Mouse (Mus musculus) A20 (cell line): ENCODE measurements around the gene Grwd1.

Experiments
- DNase-seq: peaks from one replicate; pipeline ENCODE4 v3.0.0-alpha.2; 2011; ENCODE audit warnings: low read depth, low spot score

The Grwd1 gene

GRCm38 (mm10) chr7:45800001-45800400 is 30.7 kb downstream of the Grwd1 start:
- no peak for DNase-seq

- peak; percentile 13 for DNase-seq
Measured at GRCm38 (mm10) chr7:45798931-45799330, 31.8 kb downstream of the Grwd1 start.

GRCm38 (mm10) chr7:45798511-45798836 is 32.3 kb downstream of the Grwd1 start:
- peak; percentile 40 for DNase-seq

DNA sequence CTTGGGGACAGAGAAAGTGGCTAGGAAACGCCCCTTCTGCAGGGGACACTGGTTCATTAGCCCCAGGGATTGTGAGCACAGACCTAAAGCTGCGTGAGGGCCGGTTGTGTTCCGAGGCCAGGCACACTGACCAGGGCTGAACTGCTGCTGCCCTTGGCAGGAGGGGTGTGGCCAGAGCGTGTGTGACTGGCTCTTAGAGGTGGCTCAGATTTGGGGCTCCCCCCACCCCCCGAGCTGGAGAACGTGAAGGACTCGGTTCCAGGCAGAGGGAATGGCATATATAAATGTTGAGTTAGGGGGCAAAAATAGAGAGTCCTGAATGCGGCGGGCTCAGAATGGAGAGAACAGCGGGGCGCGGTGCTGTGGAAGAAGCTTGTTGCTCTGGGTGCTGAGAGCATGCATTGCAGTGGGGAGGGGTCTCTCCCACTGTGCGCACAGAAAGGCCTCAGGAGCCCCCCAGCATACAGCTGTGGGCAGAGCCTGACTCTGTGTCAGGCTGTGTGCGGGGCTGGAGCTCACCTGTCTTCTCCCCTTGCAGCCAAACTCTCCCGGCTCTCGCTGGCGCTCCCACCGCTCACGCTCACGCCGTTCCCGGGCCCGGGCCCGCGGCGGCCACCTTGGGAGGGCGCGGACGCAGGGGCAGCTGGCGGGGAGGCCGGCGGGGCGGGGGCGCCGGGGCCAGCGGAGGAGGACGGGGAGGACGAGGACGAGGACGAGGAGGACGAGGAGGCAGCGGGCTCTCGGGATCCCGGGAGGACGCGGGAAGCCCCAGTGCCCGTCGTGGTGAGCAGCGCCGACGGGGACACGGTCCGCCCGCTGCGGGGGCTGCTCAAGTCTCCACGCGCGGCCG is 32.9 kb downstream of the Grwd1 start:
- DNase-seq = no peak

GRCm38 (mm10) chr7:45796950-45797349 is 33.8 kb downstream of the Grwd1 start:
- DNase-seq = no peak

DNA sequence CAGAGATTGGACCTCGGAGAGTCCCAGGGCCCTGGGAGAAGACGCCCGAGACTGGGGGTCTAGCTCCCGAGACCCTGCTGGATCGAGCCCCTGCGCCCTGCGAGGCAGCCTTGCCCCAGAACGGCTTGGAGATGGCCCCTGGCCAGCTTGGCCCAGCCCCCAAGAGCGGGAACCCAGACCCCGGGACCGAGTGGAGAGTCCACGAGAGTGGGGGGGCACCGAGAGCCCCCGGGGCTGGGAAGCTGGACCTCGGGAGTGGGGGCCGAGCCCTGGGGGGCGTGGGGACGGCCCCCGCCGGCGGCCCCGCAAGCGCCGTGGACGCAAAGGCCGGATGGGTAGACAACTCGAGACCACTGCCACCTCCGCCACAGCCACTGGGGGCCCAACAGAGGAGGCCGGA is 35.8 kb downstream of the Grwd1 start:
- DNase-seq = no peak

DNA sequence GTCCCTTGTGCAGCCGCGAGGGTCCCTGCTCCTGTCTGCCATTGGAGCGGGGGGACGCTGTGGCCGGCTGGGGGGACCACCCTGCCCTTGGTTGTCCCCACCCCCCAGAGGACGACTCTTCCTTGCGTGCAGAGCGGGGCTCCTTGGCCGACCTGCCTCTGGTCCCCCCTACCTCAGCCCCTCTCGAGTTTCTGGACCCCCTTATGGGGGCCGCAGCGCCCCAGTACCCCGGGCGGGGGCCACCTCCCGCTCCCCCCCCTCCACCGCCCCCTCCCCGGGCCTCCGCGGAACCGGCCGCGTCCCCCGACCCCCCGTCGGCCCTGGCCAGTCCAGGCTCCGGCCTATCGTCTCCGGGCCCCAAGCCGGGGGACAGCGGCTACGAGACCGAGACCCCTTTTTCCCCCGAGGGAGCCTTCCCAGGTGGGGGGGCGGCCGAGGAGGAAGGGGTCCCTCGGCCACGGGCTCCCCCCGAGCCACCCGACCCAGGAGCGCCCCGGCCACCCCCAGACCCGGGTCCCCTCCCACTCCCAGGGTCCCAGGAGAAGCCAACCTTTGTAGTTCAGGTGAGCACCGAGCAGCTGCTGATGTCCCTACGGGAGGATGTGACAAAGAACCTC is 36.7 kb downstream of the Grwd1 start:
- DNase-seq = no peak

GRCm38 (mm10) chr7:45793240-45793639 is 37.5 kb downstream of the Grwd1 start:
- DNase-seq = no peak

DNA sequence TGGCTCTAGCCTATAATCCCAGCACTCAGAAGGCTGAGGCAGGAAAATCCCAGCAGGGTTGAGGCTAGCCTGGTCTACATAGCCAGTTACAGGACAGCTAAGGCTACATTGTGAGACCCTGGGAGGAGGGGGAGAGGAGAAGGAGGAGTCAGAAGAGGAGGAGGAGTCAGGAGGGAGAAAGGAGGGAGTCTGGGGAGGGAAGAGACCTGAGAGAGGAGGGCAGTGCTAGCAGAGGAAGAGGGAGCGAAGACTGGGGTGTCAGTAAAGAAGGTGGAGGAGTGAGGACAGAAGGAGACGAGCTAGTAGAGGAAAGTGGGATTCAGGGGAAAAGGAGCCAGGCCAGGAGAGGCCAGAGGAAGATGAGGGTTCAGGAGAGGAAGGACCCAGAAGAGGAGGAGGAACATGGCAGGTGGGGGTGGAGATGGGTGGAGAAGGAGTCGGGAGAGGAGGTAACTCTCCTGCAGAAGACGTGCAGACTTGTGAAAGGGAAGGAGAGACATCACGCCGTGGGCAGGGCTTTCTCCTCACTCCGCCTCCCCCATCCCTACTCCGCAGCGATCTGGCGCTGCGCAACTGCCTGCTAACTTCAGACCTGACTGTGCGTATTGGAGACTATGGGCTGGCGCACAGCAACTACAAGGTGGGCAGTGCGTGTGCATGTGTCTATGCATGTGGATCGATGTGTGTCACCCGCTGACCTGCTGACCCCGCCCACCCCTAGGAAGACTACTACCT is 38.8 kb downstream of the Grwd1 start:
- no peak for DNase-seq

- DNase-seq = no peak
Measured at GRCm38 (mm10) chr7:45790721-45791120, 40.0 kb downstream of the Grwd1 start.

- no peak for DNase-seq
Measured at GRCm38 (mm10) chr7:45787642-45788041, 43.1 kb downstream of the Grwd1 start.

DNA sequence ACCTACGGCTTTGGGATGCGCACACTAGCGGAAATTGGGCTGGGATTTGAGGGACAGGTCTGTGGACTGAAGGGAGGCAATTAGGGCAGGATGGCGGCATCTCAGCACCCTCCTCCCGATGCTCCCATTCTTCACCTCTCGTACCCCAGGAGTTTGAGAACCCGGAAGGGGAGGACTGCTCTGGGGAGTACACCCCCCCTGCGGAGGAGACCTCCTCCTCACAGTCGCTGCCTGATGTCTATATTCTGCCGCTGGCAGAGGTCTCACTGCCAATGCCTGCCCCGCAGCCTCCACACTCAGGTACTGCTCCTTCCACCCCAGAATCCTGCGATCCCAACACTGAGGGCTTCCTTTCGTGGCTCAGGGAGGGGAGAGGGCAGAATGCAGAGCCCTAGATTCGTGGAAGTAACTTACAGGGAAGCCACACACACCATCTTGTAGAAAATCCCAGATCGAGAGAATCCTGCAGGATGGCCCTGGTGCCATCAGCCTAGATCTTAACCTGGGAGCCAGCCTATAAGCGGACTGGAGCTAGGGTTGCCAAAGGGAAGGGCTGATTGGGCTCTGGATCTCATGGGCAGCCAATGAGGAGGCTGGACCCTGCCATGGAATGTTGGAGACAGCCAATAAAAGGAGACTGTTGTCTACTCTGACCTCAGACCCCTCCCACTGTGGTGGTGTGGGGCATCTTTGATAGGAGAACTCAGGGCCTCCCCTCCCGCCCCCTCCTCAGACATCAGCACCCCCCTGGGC is 43.9 kb downstream of the Grwd1 start:
- DNase-seq = no peak

DNA sequence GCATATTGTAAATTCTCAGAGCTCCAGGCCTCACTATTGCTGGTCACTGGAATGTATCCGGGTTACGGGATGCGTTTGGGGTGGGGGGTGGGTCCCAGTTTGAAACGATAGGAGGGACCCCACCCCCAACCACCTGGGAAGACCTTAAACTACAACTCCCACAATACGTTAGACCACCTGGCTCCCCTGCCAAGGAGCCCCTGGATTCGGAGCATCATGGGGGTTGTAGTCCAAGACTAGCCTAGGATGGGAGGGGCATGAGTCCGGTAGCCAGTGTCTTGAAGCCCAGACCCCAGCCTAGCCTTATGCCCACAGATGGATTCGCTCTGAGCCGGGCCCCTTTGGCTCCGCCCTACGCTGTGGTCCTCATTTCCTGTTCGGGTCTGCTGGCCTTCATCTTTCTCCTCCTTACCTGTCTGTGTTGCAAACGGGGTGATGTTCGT is 44.6 kb downstream of the Grwd1 start:
- DNase-seq = no peak

DNA sequence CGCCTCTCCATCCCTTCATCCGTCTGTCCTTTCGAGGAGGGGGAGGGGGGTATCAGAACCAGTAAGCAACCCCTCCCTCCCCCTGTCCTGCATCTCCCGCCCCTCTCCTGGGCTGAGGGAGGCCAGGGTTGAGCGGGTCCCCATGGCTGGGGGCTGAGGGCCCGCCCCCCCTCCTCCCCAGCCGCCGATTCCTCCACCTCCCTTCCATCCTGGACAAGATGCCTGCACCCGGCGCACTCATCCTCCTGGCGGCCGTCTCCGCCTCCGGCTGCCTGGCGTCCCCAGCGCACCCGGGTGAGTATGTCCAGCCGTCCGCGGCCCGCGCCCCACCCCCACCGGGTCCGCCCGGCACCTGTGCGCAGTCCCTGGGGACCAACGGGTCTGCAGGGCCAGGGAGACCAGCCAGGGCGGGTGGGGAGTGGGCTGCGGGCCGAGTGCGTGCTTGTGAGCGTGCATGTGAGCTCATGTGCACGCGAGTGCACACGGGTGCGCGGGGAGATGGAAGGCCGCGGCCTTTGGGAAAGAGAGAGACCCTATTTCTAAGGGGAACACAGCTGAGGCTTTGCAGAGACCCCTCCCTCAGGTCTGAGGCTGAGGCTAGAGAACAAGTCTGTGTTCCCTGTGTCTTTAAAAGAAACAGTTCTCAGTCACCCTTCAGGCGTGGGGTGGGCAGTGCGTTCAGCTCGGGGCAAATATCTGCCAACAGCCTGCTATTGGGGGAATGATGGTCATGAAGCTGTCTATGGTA is 45.2 kb downstream of the Grwd1 start:
- no peak for DNase-seq

DNA sequence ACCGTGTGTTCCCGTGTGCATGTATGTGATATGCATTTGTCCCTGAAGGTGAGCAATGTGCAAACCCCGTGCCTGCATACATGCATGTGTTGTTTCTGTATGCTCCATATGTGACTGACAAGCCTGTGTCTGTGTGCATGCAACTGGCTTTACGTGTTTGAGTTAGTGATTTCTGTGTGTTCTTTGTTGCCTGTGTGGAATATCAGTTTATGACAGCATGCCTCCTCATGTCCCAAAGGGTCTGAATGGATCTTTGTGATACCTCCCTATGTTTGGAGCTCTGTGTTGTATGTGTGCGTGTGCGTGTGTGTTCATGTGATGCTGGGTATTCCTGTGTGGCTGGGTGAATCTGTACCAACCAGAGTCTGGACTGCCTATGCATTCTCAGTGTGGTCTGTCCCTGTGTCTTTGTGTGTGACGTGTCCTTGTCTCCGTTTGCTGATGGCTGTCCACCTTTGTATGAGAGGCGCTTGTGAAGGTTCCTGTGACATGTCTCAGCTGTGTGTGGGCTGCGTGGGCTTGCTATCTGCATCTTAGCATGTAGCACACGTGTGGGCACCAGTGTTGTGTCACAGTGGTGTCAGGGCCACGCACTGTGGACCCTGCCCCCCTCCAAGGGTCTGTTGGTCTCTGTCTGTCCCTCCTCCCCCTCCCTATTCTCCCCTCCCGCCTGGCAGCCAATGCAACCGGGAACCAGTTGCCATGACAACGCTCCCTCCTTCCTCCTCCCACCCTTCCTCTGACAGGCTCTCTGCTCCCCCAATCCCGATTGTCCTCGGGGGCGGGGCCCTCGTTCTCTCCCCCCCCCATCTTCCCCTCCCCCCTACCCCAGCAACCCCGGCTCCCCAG is 46.0 kb downstream of the Grwd1 start, which contains the start of gene Sult2b1:
TSS of gene Sult2b1 (minus strand) at position 146 of the 849 bp plus-strand sequence.
- no peak for DNase-seq

DNA sequence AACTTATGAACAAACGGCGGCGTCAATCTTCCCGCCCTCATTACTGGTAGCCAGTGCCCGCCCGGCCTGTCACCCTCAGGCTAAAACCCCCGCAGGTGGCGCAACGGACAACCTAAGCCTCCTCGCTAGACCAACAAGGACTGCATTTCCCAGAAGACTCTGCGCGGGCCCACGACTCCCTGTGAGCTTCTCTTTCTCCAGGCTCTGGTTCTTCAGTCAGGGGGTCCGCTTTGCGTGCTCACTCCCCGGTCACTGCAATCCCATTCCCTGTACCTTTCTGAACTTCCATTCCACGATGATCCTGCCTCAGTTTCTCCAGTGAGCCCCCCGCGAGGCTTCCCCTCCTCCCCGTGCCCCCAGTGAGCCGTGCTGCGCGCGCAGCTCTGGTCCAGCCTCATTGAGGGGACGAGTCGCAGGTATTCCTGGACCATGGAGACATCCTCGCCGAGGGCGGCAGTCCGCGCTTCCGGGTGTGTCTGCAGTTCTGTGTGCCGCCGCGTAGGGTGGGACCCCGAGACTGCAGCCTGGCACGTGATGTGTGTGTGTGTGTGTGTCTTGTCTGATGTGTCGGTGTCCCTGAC is 47.1 kb downstream of the Grwd1 start, which contains the start of gene Lmtk3:
TSS of gene Lmtk3 (plus strand) at position 228 of the 581 bp plus-strand sequence.
- DNase-seq = peak; percentile 88

DNA sequence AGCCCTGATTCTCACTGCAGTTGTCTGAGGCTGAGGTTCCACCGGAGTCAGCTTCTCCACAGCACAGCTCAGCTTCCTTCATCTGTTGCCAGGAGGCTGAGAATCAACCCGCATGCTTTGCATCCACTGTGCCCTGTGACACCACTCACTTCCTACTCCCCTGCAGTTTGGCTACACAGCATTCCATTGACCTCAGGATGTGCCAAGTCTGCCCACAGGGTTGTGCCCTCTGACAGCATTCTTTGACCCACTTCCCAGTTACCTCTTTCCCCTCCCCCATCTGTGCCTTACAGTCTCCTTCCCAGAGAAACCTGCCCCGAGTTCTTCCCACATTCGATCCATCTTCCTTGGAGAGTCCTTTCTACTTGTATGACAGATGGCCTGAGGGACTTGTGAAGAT is 48.5 kb downstream of the Grwd1 start:
- no peak for DNase-seq

GRCm38 (mm10) chr7:45779081-45779641 is 51.6 kb downstream of the Grwd1 start:
- peak; percentile 69 for DNase-seq

GRCm38 (mm10) chr7:45775237-45775636 is 55.5 kb downstream of the Grwd1 start:
- DNase-seq = no peak
